Mouse (Mus musculus) hindbrain, embryonic 10.5 days (tissue): ENCODE measurements around the gene Nfatc2ip. TPM values are rescaled to one million over a fixed set of nuclear protein-coding genes. Genes with fewer than 3 reads are reported as not detected.

ENCODE experiments used
- DNase-seq: peaks from one replicate; pipeline ENCODE4 v3.0.0-alpha.2; 2017; ENCODE audit warnings: low spot score
- H3K27ac ChIP-seq: fragments of 300-500 bp; sonication (generic); 2 replicates; pipeline ENCODE4 v1.5.1; 2016; ENCODE audit warnings: mild to moderate bottlenecking, moderate library complexity
- H3K27me3 ChIP-seq: fragments of 300-500 bp; sonication (generic); 2 replicates; pipeline ENCODE4 v1.6.1; 2016; ENCODE audit warnings: mild to moderate bottlenecking; ENCODE audit not compliant: poor library complexity, insufficient read depth, severe bottlenecking
- H3K36me3 ChIP-seq: fragments of 300-500 bp; sonication (generic); 2 replicates; pipeline ENCODE4 v1.6.1; 2016; ENCODE audit warnings: mild to moderate bottlenecking, moderate library complexity
- H3K4me1 ChIP-seq: fragments of 300-500 bp; sonication (generic); replicated peaks from 2 replicates; pipeline ENCODE4 v1.6.1; 2016; ENCODE audit warnings: mild to moderate bottlenecking
- H3K4me3 ChIP-seq: fragments of 300-500 bp; sonication (generic); 2 replicates; pipeline ENCODE4 v1.5.1; 2016; ENCODE audit warnings: mild to moderate bottlenecking, moderate library complexity
- H3K9me3 ChIP-seq: fragments of 300-500 bp; sonication (generic); 2 replicates; pipeline ENCODE4 v1.6.1; 2016; ENCODE audit warnings: mild to moderate bottlenecking, moderate library complexity
- WGBS: fragments of 180-500 bp; shearing (Covaris S2); methylation state at CpG from one replicate; pipeline ENCODE4 v1.1.7; 2016; 5-methylcytosine and 5-hydroxymethylcytosine counted together
- polyA plus RNA-seq: library from polyadenylated mRNA; unstranded; fragments of >200 nt; fragmentation: Nextera tagmentation; extraction: Ambion mirVana; gene quantifications from 2 replicates; pipeline ENCODE4 v1.2.1, GENCODE M21; 2016

Nfatc2ip gene
- polyA plus RNA-seq, 1 experiment from 2014 or later: 3.7 TPM

DNA sequence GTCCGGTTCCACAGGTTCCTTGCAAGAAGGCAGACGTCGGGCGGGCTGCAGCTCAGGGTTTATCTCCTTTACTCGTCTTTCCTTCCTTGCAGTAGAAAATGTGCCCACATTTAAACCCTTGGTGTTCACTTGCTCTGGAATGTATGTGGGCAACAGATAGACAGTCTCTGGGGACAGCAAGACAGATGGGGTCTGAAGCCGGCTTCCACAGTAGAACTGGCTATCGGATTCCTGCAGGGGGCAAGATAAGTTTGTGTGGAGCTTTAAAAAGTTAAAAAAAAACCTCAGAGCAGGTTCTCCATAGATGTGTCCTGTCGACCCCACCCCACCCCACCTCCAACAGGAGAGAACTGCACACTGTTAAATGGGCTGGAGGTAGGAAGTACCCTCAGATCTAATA lies 48.2 kb downstream of the Nfatc2ip start:
- Histone ChIP-seq H3K4me1 (peaks cover 11% of the 10 kb centered on the region; the same call in 1 of the 2 replicates), H3K27ac (no peak overlapping the region), H3K4me3 (no peak overlapping the region), H3K36me3 (no peaks in the 10 kb centered on the region), H3K27me3 (no peaks in the 10 kb centered on the region), H3K9me3 (no peaks in the 10 kb centered on the region)
- no peak for DNase-seq
- 79% methylated on average over 8 of the region's 8 CpGs for WGBS

DNA sequence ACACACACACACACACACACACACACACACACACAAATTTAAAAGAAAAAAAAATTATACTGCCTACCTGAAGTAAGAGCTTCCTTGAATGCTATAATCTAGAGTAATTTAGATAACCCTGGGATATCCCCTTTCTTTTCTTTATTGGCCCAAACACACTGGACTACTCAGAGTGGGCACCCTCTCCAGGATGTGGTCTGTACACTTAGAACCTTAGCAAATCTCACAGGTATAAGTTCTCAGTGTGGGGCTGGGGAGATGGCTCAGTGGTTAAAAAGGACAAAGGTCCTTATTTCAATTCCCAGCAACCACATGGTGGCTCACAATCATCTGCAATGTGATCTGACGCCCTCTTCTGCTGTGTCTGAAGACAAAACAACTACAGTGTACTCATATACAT lies 49.4 kb downstream of the Nfatc2ip start:
- Histone ChIP-seq H3K4me3 (no peak overlapping the region), H3K27me3 (no peaks in the 10 kb centered on the region), H3K9me3 (no peaks in the 10 kb centered on the region), H3K27ac (no peak overlapping the region), H3K4me1 (peaks cover 11% of the 10 kb centered on the region; the same call in 1 of the 2 replicates), H3K36me3 (no peaks in the 10 kb centered on the region)
- WGBS: 52% methylated on average over 1 of the region's 1 CpGs
- no peak for DNase-seq

DNA sequence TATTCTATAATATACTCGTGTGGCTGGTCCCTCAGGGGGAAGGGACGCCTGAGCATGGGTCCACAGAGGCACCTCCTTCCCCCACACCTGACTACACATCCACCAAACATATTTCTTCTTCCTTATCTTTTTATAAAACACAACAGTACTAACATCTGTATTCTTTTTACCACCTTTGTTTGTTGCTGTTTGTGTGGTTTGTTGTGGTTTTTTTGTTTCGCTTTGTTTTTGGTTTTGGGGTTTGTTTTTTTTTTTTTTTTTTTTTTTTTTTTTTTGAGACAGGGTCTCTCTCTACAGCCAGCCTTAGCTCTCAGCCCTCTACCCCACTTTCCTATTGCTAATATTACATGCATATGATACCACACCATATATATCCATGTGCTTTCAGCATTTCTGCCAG lies 50.6 kb downstream of the Nfatc2ip start:
- Histone ChIP-seq H3K9me3 (no peaks in the 10 kb centered on the region), H3K4me1 (0 out of 2 replicates have a peak, but pooled peaks cover 4% of the 10 kb centered on the region)
- 51% methylated on average over 3 of the region's 3 CpGs for WGBS

DNA sequence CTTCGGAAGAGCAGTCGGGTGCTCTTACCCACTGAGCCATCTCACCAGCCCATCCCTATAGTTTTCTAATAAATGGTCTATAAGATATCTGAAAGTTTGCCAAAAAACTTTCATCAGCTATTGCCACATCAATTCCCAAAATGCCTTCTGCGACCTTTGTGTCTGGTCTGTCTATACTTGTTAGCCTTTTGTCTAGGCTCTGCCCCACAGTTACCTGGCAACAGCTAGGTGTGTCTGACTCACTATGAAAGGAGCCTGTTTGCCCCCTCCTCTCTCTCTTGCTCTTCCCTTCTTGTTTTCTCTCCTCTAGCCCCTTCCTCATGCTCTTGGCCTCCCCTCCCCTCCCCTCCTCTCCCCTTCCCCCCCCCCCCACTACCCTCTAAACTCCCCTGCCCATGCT lies 51.0 kb downstream of the Nfatc2ip start:
- Histone ChIP-seq H3K4me3 (no peak overlapping the region), H3K27ac (no peak overlapping the region)
- WGBS: 70% methylated on average over 3 of the region's 3 CpGs

More for the DNA sequence above, 50.6 kb downstream of the Nfatc2ip start:
- DNase-seq: no peak
- Histone ChIP-seq H3K27ac (no peak overlapping the region), H3K27me3 (no peaks in the 10 kb centered on the region), H3K4me3 (no peak overlapping the region), H3K36me3 (no peaks in the 10 kb centered on the region)

DNA sequence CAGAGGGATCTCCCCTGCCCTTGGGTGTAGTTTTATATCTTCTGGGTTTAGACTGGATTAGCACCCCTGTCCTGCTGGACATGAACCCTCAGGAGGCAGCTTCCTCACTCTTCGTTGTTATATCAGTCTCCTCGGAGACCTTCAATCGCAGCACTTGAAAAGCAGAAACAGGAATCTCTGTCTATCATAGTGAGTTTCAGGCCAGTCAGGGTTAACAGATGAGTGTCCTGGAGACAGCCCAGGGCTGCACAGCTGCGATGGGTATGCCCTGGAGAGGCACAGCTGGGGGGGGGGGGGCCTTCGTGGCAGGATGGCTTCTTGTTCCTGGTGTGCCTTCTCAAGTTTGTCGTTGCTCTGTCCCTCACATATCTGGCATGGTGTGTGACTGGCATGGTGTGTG lies 55.6 kb downstream of the Nfatc2ip start:
- H3K36me3 ChIP-seq: no peaks in the 10 kb centered on the region
- no peak overlapping the region for H3K27ac ChIP-seq
- no peaks in the 10 kb centered on the region for H3K4me1 ChIP-seq
- 57% methylated on average over 6 of the region's 6 CpGs for WGBS
- no peak overlapping the region for H3K4me3 ChIP-seq
- no peaks in the 10 kb centered on the region for H3K27me3 ChIP-seq
- H3K9me3 ChIP-seq: no peaks in the 10 kb centered on the region
- no peak for DNase-seq

More for the DNA sequence above, 51.0 kb downstream of the Nfatc2ip start:
- no peak for DNase-seq
- H3K9me3 ChIP-seq: no peaks in the 10 kb centered on the region
- H3K36me3 ChIP-seq: no peaks in the 10 kb centered on the region
- H3K4me1 ChIP-seq: 0 out of 2 replicates have a peak, but pooled peaks cover under 1% of the 10 kb centered on the region
- H3K27me3 ChIP-seq: no peaks in the 10 kb centered on the region

DNA sequence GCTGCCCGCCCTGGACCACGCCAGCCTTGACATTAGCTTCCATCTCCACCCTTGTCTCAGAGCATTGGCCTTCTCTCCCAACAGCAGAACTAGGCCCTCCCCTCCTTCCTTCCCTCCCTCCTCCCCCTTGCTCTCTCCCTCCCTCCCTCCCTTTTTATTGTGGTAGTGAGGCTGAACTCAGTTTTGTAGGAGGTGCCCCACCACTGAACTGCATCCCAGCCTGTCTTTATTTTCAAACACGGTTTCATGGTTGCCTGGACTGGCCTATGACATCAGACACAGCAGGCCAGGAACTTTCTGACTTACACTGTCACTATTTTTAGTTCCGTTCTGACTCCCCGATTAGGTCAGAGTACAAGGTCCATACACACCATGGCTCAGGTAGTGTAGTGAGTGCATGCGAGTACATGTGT lies 56.3 kb downstream of the Nfatc2ip start:
- no peak for DNase-seq
- Histone ChIP-seq H3K9me3 (no peaks in the 10 kb centered on the region), H3K4me3 (no peak overlapping the region), H3K27me3 (no peaks in the 10 kb centered on the region), H3K27ac (no peak overlapping the region), H3K4me1 (no peaks in the 10 kb centered on the region), H3K36me3 (no peaks in the 10 kb centered on the region)
- 79% methylated on average over 6 of the region's 6 CpGs for WGBS

DNA sequence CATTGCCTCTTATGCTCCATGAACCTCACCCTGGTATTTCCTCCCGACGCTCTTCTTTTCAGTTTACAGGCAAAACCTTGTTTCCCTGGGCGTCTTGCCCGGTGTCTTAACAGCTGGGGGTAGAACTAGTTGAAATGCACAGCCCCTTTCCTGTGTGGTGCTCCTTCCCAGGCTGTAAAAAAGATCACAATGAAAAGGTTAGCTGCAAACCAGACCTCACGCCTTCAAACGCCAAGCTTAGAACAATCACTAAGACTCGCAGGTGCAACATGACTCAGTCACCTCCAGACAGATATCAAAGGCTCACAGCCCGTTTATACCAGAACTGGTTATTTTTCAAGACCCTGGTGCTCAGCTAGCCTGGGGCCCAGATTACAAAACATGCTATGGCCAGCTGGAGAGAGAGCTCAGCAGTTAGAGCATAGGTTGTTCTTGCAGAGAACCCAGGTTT lies 57.0 kb downstream of the Nfatc2ip start:
- Histone ChIP-seq H3K27ac (no peak overlapping the region), H3K9me3 (no peaks in the 10 kb centered on the region), H3K27me3 (no peaks in the 10 kb centered on the region), H3K4me3 (no peak overlapping the region), H3K4me1 (no peaks in the 10 kb centered on the region), H3K36me3 (no peaks in the 10 kb centered on the region)
- WGBS: 85% methylated on average over 8 of the region's 8 CpGs
- no peak for DNase-seq

DNA sequence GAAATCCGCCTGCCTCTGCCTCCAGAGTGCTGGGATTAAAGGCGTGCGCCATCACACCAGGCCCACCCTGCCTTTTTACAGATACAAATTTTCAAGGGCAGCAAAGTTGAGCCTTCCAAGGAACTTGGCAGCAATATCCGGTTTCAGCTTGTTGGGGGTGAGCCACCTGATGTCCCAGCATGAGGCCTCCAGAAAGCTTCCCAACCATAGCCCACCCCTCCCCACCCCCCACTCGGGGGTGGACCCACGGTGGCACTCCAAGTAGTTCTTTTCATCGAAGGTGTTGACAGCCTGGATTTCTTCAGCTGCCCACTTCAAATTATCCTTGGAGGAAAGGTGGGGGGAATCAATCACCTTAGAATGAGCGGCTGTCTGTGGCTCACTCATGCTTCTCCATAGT lies 57.6 kb downstream of the Nfatc2ip start:
- no peak overlapping the region for H3K4me3 ChIP-seq
- H3K4me1 ChIP-seq: no peaks in the 10 kb centered on the region
- H3K27ac ChIP-seq: no peak overlapping the region
- no peaks in the 10 kb centered on the region for H3K27me3 ChIP-seq
- no peak for DNase-seq
- WGBS: 80% methylated on average over 8 of the region's 8 CpGs
- H3K9me3 ChIP-seq: no peaks in the 10 kb centered on the region
- no peaks in the 10 kb centered on the region for H3K36me3 ChIP-seq

DNA sequence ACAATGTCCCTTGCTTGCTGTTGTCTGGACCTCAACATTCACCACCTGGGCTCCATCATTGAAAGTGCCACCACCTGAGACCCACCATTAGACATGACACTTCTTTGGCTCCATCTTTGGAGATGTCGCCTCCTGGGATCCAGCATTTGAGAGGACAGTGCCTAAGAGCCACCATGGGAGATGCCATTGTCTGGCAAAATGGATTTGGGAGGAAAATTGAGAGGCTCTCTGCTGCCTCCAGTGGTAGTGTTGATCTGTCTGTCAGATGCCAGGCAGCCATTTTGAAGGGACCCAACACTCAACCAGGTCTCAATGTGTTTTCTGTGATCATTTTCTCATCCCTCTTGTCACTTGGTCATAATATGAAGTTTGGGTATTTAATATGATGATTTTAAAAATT lies 61.0 kb downstream of the Nfatc2ip start:
- no peaks in the 10 kb centered on the region for H3K27me3 ChIP-seq
- DNase-seq: no peak
- no peaks in the 10 kb centered on the region for H3K4me1 ChIP-seq
- H3K27ac ChIP-seq: no peak overlapping the region
- H3K9me3 ChIP-seq: no peaks in the 10 kb centered on the region
- H3K4me3 ChIP-seq: no peak overlapping the region
- WGBS: 85% methylated on average over 1 of the region's 1 CpGs
- H3K36me3 ChIP-seq: no peaks in the 10 kb centered on the region

Other genes starting within 250 kb of the Nfatc2ip start
- 60.9 and 63.7 TPM in 2 replicates for gene Xpo6, start 196.2 kb downstream of the Nfatc2ip start, polyA plus RNA-seq
- 100 and 180 TPM in 2 replicates for gene Sbk1, start 124.1 kb downstream of the Nfatc2ip start, polyA plus RNA-seq
- gene Lat, start 27.2 kb downstream of the Nfatc2ip start, polyA plus RNA-seq: 3.5 and 3.9 TPM in 2 replicates
- gene Spns1, start 19.3 kb downstream of the Nfatc2ip start, polyA plus RNA-seq: 66.8 and 68.6 TPM in 2 replicates
- not detected in 2 replicates for gene Cd19, start 18.2 kb upstream of the Nfatc2ip start, polyA plus RNA-seq
- 28.7 and 28.8 TPM in 2 replicates for gene Rabep2, start 32.0 kb upstream of the Nfatc2ip start, polyA plus RNA-seq
- gene Atp2a1, start 66.4 kb upstream of the Nfatc2ip start, polyA plus RNA-seq: 1.1 and 3.0 TPM in 2 replicates
- gene Sh2b1, start 78.7 kb upstream of the Nfatc2ip start, polyA plus RNA-seq: 54.4 and 61.0 TPM in 2 replicates
- gene Tufm, start 90.6 kb upstream of the Nfatc2ip start, polyA plus RNA-seq: 156 and 169 TPM in 2 replicates
- gene Atxn2l, start 106.7 kb upstream of the Nfatc2ip start, polyA plus RNA-seq: 53.4 and 66.8 TPM in 2 replicates
- gene Eif3c, start 169.7 kb upstream of the Nfatc2ip start, polyA plus RNA-seq: 185 and 213 TPM in 2 replicates
- 0.47 TPM in 2 replicates for gene Apobr, start 188.2 kb upstream of the Nfatc2ip start, polyA plus RNA-seq
- gene Cln3, start 189.1 kb upstream of the Nfatc2ip start, polyA plus RNA-seq: 27.3 and 29.9 TPM in 2 replicates
- not detected in 2 replicates for gene Il27, start 198.2 kb upstream of the Nfatc2ip start, polyA plus RNA-seq
- gene Nupr1, start 234.1 kb upstream of the Nfatc2ip start, polyA plus RNA-seq: 1.4 and 2.7 TPM in 2 replicates